Mouse (Mus musculus): ENCODE results near the gene Jph4. TPM values are rescaled to one million over a fixed set of nuclear protein-coding genes. Genes with fewer than 3 reads are reported as not detected.

Jph4 gene
- polyA plus RNA-seq, 1 experiment from 2014 or later = 0.18 TPM

DNA sequence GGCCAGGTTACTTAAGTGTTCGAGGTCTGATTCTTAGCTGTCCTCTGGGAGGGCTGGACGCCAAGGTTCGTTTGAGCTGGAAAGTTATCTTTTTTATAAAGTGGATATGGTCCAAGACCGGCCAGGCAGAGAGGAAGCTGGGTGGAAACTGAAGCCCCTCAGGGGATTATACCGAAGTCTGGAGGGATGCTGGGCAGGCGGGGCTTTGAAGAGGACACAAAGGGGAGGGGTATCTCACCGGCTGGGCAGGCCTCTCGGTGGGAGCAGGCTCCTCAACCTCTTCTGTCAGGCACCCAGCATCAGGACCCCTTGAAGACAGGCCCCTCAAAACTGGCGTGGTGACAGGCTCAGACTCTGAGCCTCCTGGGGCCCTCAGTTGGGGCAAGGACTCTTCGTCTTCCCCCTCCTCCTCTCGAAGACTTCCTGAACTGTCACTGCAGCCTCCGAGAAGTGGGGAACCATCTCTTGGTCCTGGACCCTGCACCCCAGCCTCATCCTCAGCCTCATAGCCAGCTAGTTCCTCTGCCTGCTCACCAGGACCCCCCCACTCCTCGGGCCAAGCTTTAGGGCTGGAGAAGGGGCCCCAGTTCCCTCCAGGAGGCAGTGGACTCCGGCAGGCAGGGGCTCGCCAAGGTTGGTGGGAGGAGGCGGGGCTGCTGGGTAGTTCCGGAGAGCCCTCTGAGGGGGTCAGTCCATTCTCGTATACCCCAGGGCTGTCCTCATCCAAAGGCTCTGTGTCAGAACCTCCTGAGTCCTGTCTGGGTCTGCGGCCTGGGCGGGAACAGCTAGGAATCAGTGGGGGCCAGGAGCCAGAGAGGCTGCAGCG, 7.5 kb downstream of the Jph4 start:
- Histone ChIP-seq H3K36me3 (ENCODE audit: control insufficient read depth, insufficient read depth, low read length) (no peaks in the 10 kb centered on the region), H3K9ac (ENCODE audit: low read length) (no peak overlapping the region), H3K4me1 (ENCODE audit: control insufficient read depth in 2 of 2, insufficient read depth in 2 of 2, low read length in 2 of 2) (peaks cover 16 to 17% of the 10 kb centered on the region in 2 experiments), H3K27ac (replicated peaks in 1 of 2; ENCODE audit: control insufficient read depth in 1 of 2, insufficient read depth in 1 of 2, low read depth in 2 of 2, low read length in 2 of 2) (no peak overlapping the region), H3K4me3 (ENCODE audit: control insufficient read depth in 1 of 2, insufficient read depth in 1 of 2, low read depth in 1 of 2, low read length in 2 of 2) (no peak overlapping the region), H3K27me3 (ENCODE audit: control insufficient read depth, insufficient read depth, low read length) (peaks cover 59% of the 10 kb centered on the region), H3K9me3 (ENCODE audit: control insufficient read depth, low read length) (no peaks in the 10 kb centered on the region), H3K4me2 (ENCODE audit: low read length) (no peak overlapping the region)
- no peak for ATAC-seq (ENCODE audit: insufficient number of reproducible peaks, insufficient read depth, low FRiP score, low read depth)
- WGBS = 10% methylated on average over 21 of the region's 21 CpGs

DNA sequence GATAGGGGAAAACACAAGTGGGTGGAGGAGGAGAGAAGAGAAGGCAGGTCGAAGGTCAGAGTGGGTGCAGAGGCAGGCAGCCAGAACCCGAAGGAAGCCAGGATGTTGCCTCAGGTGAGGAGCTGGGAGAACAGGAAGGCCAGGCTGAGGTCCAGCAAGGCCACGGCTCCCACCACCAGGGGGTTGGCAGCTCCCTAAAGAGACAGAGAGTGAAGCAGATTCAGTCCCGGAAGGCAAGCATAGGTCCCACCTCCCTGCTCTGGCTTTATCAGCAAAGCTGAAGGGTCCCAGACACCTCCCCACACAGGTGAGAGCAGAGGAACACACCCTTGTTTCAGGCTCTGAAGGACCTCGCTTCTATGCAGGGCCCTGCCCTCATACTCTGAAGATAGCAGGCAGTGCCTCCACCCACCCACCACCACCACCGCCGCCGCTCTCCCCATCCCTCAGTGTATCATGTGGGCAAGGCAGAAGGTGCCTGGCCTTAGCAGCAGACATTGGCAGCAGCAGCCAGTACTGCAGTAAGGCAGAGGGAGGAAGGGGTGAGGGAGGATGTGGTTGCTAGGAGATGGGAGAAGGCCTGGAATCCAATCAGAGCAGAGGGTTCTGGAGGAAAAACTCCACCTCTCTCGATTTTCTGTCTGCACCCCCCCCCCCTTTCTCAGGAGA, 8.4 kb downstream of the Jph4 start:
- H3K9ac ChIP-seq (ENCODE audit: low read length) = no peak overlapping the region
- peaks cover 50% of the 10 kb centered on the region for H3K27me3 ChIP-seq (ENCODE audit: control insufficient read depth, insufficient read depth, low read length)
- no peak for ATAC-seq (ENCODE audit: insufficient number of reproducible peaks, insufficient read depth, low FRiP score, low read depth)

DNA sequence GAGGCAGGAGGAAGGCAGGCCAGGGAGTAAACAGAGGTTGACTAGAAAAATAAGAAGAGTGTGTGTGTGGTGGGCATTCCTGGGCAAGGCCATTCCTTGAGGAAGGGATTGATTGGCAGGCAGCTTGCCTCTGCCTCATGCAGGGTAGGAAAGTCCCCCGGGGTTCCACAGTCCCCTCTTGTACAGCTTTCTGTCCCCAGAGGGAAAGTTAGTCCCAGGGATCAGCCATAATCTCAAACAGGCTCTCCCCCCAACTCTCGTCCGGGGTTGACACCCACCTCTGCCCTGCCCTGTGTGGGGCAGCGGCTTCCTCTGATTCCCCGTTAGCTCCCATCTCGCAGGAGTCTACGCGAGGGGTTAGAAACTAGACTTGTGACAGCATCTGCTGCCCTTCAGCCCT, 9.7 kb downstream of the Jph4 start:
- Histone ChIP-seq H3K4me3 (ENCODE audit: control insufficient read depth in 1 of 2, insufficient read depth in 1 of 2, low read depth in 1 of 2, low read length in 2 of 2) (no peak overlapping the region), H3K9me3 (ENCODE audit: control insufficient read depth, low read length) (no peaks in the 10 kb centered on the region), H3K9ac (ENCODE audit: low read length) (no peak overlapping the region), H3K27ac (replicated peaks in 1 of 2; ENCODE audit: control insufficient read depth in 1 of 2, insufficient read depth in 1 of 2, low read depth in 2 of 2, low read length in 2 of 2) (no peak overlapping the region), H3K27me3 (ENCODE audit: control insufficient read depth, insufficient read depth, low read length) (peaks cover 39% of the 10 kb centered on the region), H3K36me3 (ENCODE audit: control insufficient read depth, insufficient read depth, low read length) (peaks cover 6% of the 10 kb centered on the region; the same call in 1 of the 2 replicates), H3K4me1 (ENCODE audit: control insufficient read depth in 2 of 2, insufficient read depth in 2 of 2, low read length in 2 of 2) (peaks cover 12 to 17% of the 10 kb centered on the region in 2 experiments), H3K4me2 (ENCODE audit: low read length) (no peak overlapping the region)
- no peak for ATAC-seq (ENCODE audit: insufficient number of reproducible peaks, insufficient read depth, low FRiP score, low read depth)
- WGBS = 76% methylated on average over 8 of the region's 8 CpGs

More for the DNA sequence above, 8.4 kb downstream of the Jph4 start:
- H3K27ac ChIP-seq (replicated peaks in 1 of 2; ENCODE audit: control insufficient read depth in 1 of 2, insufficient read depth in 1 of 2, low read depth in 2 of 2, low read length in 2 of 2) = no peak overlapping the region
- peaks cover 12 to 17% of the 10 kb centered on the region in 2 experiments for H3K4me1 ChIP-seq (ENCODE audit: control insufficient read depth in 2 of 2, insufficient read depth in 2 of 2, low read length in 2 of 2)
- no peaks in the 10 kb centered on the region for H3K36me3 ChIP-seq (ENCODE audit: control insufficient read depth, insufficient read depth, low read length)
- no peak overlapping the region for H3K4me3 ChIP-seq (ENCODE audit: control insufficient read depth in 1 of 2, insufficient read depth in 1 of 2, low read depth in 1 of 2, low read length in 2 of 2)
- H3K9me3 ChIP-seq (ENCODE audit: control insufficient read depth, low read length) = no peaks in the 10 kb centered on the region
- WGBS = 33% methylated on average over 9 of the region's 9 CpGs
- H3K4me2 ChIP-seq (ENCODE audit: low read length) = no peak overlapping the region

DNA sequence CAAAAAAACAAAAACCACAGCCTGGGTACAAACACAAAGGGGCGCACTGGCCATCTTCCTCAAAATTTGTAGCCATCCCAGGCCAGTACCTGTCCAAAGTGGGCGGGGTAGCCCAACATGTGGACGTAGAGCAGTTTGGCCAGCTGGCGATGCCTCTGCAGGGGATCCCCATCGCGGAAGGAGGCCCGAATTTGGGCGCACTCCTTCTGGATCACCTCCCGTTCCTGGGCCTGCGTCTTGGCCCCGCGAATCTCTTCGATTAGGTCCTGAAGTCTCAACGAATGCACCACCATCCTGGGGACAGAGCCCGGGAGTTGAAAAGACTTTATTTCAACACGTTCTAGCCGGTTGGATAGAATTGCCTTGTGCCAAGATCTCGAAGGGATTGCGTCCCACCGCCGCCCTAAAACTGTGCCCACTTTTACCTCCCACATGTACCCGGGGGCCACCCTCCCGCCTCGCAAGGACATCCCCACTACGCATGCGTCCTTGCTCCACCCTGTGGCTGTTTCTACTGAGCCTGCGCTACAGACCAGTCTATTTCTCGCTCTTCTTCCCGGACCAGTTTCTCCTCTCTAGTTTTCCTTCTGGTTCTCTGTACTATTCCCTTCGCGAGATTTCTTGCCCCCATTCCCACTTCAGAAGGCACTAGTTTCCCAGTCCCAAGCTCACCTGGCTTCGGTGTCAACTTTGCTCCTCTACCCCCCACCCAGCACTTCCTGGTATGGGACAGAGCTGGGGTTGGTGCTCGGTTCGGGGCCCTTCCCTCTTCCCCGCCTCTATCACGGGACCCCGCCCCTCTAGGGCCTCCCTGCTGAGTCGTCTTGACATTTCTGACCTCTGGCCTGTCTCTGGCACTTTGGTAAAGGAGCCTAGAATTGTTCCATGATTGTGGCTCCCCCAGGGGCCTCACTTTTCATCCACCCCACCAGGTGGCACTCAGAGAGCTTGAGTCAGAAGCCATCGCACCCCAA, 10.6 kb downstream of the Jph4 start, which contains the start of gene Ap1g2:
Ap1g2 (minus strand) TSS at position 758 of the 974 bp plus-strand sequence.
- Histone ChIP-seq H3K27me3 (ENCODE audit: control insufficient read depth, insufficient read depth, low read length) (peaks cover 31% of the 10 kb centered on the region), H3K4me3 (ENCODE audit: control insufficient read depth in 1 of 2, insufficient read depth in 1 of 2, low read depth in 1 of 2, low read length in 2 of 2) (peak within 1 kb of the TSS; percentile 57 to 58), H3K9me3 (ENCODE audit: control insufficient read depth, low read length) (no peaks in the 10 kb centered on the region), H3K4me2 (ENCODE audit: low read length) (peak within 1 kb of the TSS; percentile 82), H3K4me1 (ENCODE audit: control insufficient read depth in 2 of 2, insufficient read depth in 2 of 2, low read length in 2 of 2) (peaks cover 12 to 17% of the 10 kb centered on the region in 2 experiments), H3K9ac (ENCODE audit: low read length) (peak within 1 kb of the TSS; percentile 69), H3K36me3 (ENCODE audit: control insufficient read depth, insufficient read depth, low read length) (peaks cover 6% of the 10 kb centered on the region; the same call in 1 of the 2 replicates), H3K27ac (replicated peaks in 1 of 2; ENCODE audit: control insufficient read depth in 1 of 2, insufficient read depth in 1 of 2, low read depth in 2 of 2, low read length in 2 of 2) (peak within 1 kb of the TSS in 1 of 2 experiments; percentile 63; a peak in 2 of 4 replicates)
- peak; percentile 53 for ATAC-seq (ENCODE audit: insufficient number of reproducible peaks, insufficient read depth, low FRiP score, low read depth)
- WGBS = under 1% methylated on average over 39 of the region's 39 CpGs

DNA sequence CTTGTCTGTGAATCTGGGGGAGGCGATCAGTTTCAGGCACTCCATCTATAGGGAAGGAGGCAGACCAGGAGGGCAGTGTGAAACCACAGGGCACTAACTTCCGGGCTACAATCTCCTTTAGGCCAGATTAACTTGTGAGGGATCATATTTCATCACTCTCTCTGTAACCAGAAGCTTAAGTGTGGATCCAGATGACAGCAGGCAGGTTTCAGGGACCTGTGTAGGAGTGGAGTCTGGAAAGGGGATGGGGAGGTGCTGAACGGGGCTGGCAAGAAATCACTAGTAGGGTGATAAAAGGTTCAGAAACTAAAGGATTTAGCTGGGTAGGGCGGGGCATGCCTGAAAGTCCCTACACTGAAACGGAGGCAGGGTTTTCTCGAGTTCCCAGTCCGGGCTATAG, 11.3 kb downstream of the Jph4 start:
- WGBS = 7% methylated on average over 7 of the region's 7 CpGs
- ATAC-seq (ENCODE audit: insufficient number of reproducible peaks, insufficient read depth, low FRiP score, low read depth) = no peak

DNA sequence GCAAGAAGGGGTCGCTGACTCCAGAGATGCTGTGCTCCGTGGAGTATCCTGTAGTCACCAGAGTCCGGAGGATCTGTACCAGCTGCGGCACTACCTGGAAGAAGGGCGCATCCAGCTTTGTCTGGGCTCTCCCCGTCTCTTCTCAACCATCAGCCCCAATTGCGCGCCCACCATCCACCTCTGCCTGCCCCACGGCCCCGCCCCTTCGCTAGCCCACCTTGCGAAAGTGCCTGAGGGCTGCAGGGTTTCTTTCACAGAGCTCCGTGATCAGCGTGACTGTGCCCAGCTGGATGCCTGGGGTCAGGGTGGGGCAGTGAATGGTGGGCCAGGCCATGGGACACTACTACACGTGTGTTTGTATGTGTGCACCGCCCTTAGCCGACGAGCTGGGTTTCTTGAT, 12.4 kb downstream of the Jph4 start:
- Histone ChIP-seq H3K4me2 (ENCODE audit: low read length) (no peak overlapping the region), H3K27ac (replicated peaks in 1 of 2; ENCODE audit: control insufficient read depth in 1 of 2, insufficient read depth in 1 of 2, low read depth in 2 of 2, low read length in 2 of 2) (no peak overlapping the region), H3K27me3 (ENCODE audit: control insufficient read depth, insufficient read depth, low read length) (peaks cover 14% of the 10 kb centered on the region), H3K9me3 (ENCODE audit: control insufficient read depth, low read length) (no peaks in the 10 kb centered on the region), H3K9ac (ENCODE audit: low read length) (no peak overlapping the region), H3K36me3 (ENCODE audit: control insufficient read depth, insufficient read depth, low read length) (peaks cover 14% of the 10 kb centered on the region; the same call in 1 of the 2 replicates), H3K4me3 (ENCODE audit: control insufficient read depth in 1 of 2, insufficient read depth in 1 of 2, low read depth in 1 of 2, low read length in 2 of 2) (no peak overlapping the region), H3K4me1 (ENCODE audit: control insufficient read depth in 2 of 2, insufficient read depth in 2 of 2, low read length in 2 of 2) (peaks cover 12 to 15% of the 10 kb centered on the region in 2 experiments)
- ATAC-seq (ENCODE audit: insufficient number of reproducible peaks, insufficient read depth, low FRiP score, low read depth) = no peak
- WGBS = 84% methylated on average over 18 of the region's 18 CpGs

More for the DNA sequence above, 11.3 kb downstream of the Jph4 start:
- H3K4me3 ChIP-seq (ENCODE audit: control insufficient read depth in 1 of 2, insufficient read depth in 1 of 2, low read depth in 1 of 2, low read length in 2 of 2) = peak overlapping the region; percentile 57 to 58
- no peaks in the 10 kb centered on the region for H3K9me3 ChIP-seq (ENCODE audit: control insufficient read depth, low read length)
- peaks cover 12% of the 10 kb centered on the region; the same call in 1 of the 2 replicates for H3K36me3 ChIP-seq (ENCODE audit: control insufficient read depth, insufficient read depth, low read length)
- H3K27me3 ChIP-seq (ENCODE audit: control insufficient read depth, insufficient read depth, low read length) = peaks cover 24% of the 10 kb centered on the region
- H3K27ac ChIP-seq (replicated peaks in 1 of 2; ENCODE audit: control insufficient read depth in 1 of 2, insufficient read depth in 1 of 2, low read depth in 2 of 2, low read length in 2 of 2) = no peak overlapping the region
- peak overlapping the region; percentile 69 for H3K9ac ChIP-seq (ENCODE audit: low read length)
- peak overlapping the region; percentile 82 for H3K4me2 ChIP-seq (ENCODE audit: low read length)
- H3K4me1 ChIP-seq (ENCODE audit: control insufficient read depth in 2 of 2, insufficient read depth in 2 of 2, low read length in 2 of 2) = peaks cover 12 to 17% of the 10 kb centered on the region in 2 experiments
